Mouse (Mus musculus) brain, embryonic 18.5 days (tissue): ENCODE measurements around the gene Ppp1r15b.

Source experiments
- DNase-seq: peaks from one replicate; pipeline ENCODE4 v3.0.0-alpha.2; 2012; ENCODE audit warnings: low read depth, low spot score

Gene Ppp1r15b

GRCm38 (mm10) chr1:133121246-133121645 is 9.7 kb upstream of the Ppp1r15b start:
- no peak for DNase-seq

DNA sequence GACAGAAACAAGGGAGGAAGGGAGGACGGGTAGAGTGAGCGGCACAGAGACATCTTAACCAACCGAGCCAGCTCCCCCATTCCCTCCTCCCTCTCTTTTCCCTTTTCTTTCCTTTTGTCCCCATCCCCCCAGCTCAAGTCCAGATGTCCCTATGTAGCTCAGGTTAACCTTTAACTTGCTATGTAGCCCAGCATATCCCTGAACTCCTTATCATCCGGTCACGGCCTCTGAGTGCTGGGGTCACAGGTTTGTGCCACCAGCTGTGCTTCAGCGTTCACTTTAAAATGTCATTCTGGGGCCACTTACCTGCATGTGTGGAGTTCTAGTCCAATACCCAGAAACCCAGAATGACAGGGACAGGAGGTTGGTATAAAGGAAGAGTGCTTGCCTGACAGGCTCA is 6.8 kb upstream of the Ppp1r15b start:
- no peak for DNase-seq

GRCm38 (mm10) chr1:133125640-133126364 is 5.1 kb upstream of the Ppp1r15b start:
- DNase-seq: no peak

GRCm38 (mm10) chr1:133126365-133126740 is 4.6 kb upstream of the Ppp1r15b start:
- DNase-seq: no peak

- DNase-seq: no peak
Observed at GRCm38 (mm10) chr1:133127328-133127727, 3.6 kb upstream of the Ppp1r15b start.

- no peak for DNase-seq
Observed at GRCm38 (mm10) chr1:133129471-133130221, 1.3 kb upstream of the Ppp1r15b start.

DNA sequence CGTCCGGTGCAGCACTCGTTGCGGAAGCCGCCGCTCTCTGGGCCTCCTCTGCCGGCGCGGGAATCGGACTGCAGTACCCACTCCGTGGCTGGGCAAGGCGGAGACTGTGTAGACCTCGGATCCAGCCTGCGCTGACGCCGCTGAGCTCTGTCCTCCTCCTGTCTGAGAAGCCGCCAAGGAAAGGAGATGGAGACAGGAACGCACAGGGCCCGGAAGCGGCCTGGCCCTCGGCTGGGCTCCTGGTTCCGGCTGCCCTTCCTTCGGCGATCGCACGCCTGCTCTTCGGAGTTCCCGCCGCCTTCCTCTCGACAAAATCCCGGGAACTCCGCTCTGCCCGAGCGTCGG is 590 bp downstream of the Ppp1r15b start:
- DNase-seq: peak; percentile 18

GRCm38 (mm10) chr1:133131936-133132335 is 993 bp downstream of the Ppp1r15b start:
- no peak for DNase-seq

- DNase-seq: no peak
Observed at GRCm38 (mm10) chr1:133132388-133133326, 1.7 kb downstream of the Ppp1r15b start.

- DNase-seq: no peak
Observed at GRCm38 (mm10) chr1:133133425-133133824, 2.5 kb downstream of the Ppp1r15b start.

DNA sequence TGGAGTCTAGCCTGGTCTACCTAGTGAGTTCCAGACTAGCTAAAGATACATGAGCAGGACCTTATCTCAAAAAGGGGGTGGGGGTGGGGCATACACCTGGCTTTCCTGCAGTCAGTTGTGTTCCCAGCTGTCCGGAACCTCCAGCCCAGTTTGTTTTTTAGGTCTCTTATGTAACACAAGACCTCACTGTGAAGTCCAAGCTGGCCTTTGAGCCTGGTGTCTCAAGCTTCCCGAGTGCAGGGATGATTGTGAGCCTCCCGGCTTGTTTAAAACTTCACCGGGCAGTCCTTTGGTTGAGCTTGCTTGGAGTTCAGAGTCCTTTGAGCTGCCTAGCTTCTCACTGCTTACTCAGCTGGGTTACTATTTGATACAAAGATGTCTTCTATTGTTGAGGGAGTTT is 3.1 kb downstream of the Ppp1r15b start:
- no peak for DNase-seq

GRCm38 (mm10) chr1:133134881-133135280 is 3.9 kb downstream of the Ppp1r15b start:
- DNase-seq: no peak

DNA sequence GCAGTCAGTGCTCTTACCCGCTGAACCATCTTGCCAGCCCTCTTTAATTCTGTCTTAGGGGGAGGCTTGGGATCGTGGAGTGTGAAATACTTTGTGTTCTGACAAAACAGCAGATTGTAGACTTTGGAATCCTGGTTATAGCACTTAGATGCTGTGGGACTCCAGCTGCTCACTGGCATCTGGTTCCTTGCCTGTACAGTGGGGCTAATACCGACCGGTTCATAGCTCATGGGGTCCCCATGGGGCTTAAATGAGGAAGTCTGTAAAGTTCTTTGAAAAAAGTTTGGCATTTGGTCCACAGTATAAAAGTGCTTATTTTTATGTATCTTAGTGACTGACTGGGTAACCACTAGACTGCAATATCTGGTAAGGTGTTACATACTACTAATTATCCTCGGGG is 4.9 kb downstream of the Ppp1r15b start:
- no peak for DNase-seq

DNA sequence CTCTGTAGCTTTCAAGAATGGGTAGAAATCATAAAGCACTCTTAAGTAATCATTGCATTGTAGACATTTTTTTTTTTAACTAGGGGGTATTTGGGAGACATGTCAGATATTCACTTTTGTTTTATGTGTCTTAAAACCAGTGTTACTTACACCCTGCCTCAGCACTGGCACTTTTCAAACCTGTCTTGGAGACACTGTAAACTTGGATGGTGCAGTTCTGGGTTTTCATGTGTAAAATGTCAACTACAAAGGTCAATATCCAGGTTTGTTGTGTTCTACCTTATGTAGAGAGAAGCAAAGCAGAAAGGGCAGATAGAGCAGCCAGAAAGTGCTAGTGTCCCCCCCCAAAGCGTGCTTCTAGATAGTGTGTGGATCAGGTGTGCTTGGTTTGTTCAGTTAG is 7.5 kb downstream of the Ppp1r15b start:
- DNase-seq: no peak

- DNase-seq: no peak
Observed at GRCm38 (mm10) chr1:133146014-133147009, 15.4 kb downstream of the Ppp1r15b start.

DNA sequence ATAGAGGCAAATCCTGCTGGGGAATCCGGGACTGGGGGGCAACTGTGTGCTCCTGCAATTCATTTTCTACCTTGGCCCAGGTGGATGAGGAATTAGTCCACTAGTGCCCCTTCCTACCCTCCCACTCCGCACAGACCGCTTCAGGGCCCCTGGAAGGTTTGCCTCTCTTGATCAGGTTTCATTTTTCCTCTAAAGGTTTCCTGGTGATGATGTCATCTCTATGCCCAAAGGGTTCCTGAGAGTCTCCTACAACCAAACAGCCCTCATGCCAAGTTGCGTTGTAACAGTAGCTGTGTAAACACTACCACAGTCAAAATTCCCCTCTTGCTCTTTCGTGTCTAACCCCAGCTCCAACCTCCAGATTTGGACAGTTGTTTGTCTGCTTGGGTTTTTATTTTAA is 16.4 kb downstream of the Ppp1r15b start:
- no peak for DNase-seq

DNA sequence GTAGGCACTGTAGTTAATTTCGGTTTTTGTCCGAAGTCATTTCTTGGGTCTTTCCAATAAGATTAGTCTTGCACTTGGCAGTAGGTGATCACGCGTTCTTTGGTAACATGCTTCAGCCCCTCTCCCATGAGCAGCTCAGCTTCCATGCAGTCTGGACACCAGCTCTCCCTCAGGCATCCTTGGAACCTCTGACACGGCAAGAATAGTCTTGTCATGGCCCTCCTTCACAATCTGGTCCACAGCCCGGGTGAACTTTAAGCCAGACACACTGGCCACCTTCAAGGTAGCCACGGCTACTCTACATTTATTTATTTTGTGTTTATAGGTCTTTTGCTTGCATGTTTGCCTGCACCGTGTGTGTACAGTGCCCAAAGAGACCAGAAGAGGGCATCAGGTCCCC is 17.2 kb downstream of the Ppp1r15b start:
- no peak for DNase-seq

GRCm38 (mm10) chr1:133150556-133150955 is 19.6 kb downstream of the Ppp1r15b start:
- no peak for DNase-seq

DNA sequence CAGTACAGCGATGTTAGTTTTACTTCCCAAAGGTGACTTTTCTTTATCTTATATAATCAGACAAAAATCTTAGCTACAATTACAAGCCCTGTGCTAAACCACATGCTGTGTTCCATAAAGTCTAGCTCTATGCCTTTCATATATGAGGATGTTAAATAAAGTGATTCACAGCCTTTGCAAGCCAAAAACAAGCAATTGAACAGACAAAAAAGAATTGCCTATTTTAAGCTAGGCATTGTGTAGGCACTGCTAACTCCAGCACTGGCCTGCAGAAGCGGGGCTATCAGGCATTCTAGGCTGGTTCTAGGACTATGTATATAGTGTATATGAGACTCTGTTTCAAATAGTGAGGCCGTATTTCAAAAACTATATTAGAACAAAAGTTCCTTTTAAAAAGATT is 21.3 kb downstream of the Ppp1r15b start:
- DNase-seq: no peak

DNA sequence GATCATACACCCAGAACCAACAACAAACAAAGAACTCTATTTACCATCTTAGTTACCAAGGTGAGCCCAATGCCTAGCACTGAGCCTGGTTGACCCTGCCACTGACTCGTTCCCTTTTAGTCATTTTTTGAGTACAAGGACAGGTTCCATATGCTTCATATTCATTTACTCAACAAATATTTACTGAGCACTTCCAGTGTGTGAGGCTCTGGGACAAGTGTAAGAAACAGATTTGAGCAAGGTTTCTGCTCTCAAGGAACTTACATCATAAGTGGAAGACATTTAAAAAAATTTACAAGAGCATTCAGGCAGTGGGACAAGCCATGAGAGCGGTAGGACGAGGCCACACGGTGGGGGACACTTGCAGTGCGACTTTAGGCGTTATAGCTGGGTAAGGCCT is 24.3 kb downstream of the Ppp1r15b start:
- DNase-seq: no peak

DNA sequence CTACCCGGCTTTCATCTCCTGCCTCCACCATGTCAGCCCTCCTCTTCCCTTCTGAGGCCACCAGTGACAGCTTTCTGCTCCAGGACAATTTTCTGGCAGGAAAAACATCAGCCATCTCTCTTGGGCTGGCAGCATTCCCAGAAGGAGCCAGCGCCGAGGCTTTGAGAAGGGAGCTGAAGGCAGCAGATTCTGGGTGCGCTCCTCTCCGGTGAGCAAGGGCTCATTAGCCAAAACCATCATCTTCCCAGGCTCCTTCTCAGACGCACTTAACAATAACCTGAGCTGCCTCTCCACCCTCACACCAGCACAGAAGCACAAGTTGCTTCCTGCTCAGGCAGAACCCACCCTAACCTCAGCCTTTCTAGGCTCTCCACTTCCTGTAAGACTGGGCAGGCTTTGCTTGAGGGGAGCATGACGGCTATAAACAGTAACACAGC is 28.2 kb downstream of the Ppp1r15b start:
- no peak for DNase-seq
